Mouse (Mus musculus): ENCODE data around the gene Sds.

Sds gene

DNA sequence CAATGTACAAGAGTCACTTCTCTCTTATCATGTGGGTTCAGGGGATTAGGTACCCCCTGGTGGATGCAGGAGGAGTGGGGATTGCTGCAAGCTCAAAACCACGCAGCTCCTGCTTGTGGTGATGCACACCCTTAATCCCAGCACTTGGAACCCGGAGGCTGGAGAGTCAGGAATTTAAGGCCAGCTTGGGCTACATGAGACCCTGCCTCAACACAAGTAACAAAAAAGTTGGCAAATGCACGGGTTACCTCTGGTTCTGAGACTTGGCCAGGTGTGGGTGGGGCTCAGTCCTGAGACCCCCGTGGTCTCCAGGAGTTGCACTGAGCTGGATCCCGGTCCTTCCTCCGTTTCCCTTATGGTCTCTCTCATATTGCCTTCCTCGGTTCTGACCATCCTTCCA lies 39.1 kb downstream of the Sds start:
- DNase-seq (ENCODE audit: low read depth, low spot score), result no peak

DNA sequence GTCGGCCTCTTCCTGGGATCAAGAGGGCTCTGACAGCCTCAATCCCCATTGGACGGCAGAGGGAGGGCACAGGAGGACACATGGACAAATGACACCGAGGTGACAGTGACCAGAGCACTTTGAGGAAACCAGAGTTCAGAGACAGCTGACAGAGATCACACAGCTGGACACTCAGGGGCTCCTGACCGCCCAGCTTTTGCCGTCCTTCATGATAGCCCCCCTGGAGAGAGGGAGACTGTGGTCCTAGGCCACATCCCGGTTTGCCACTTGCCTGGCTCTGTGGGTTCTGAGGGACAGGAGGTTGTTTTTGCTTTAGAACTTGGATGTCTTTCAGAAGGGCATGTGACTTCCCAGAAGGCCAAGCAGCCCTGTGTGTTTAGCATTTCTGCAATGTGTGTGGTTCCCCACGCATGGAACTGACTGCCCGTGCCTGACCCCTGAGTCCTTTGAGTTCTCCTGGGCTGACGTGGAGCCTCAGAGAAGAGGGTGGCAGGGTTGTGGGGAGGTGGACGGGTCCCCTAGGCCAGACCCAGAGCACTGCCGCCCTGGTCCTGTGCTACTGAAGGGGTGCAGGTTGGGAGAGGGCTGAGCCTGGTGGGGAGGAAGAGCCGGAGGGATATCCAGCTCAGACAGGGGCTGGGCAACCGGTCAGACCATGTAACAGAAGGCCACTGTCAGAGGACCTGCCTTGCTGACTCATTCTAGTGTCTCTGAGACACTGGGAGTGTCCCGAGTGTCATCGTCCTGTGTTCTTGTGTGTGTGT lies 40.1 kb downstream of the Sds start:
- no peak for DNase-seq (ENCODE audit: low read depth, low spot score)

DNA sequence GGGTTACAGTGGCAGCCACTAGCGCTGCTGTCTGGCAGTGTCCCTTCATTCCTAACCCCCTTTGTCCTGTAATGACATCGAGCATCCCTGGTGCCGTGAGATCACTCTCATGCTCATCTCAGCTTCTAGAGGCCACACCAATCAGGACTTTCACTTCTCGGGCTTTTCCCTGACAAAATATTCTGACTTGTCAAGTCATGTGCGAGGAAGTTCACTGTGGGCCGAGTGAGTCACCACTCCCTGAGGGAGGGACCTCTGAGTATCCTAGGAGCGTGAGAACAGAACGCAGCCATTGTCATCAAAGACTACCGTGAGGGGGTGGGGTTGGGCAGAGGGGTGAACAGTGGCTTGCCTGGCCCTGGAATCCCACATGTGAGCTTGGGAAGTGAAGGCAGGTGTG lies 41.2 kb downstream of the Sds start:
- DNase-seq (ENCODE audit: low read depth, low spot score), result no peak

DNA sequence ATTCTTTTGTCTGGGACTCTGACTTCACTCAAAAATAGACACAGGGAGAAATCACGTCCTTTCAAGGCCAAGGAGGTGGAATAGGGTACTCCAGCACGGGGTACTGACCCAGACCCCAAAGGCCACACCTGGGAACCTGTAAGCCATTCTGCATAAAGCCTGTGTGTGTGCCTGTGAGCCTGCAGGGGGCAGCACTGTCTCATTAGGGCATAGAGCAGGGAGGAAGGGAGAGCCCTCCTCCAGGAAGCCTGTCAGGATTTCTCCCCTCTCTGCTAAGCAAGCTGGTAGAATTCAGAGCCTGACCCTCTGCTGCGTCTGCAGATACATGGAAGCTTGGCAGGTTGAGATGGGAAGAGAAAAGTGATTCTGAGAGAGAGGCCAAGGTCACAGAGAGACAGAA lies 46.3 kb downstream of the Sds start:
- no peak for DNase-seq (ENCODE audit: low read depth, low spot score)

DNA sequence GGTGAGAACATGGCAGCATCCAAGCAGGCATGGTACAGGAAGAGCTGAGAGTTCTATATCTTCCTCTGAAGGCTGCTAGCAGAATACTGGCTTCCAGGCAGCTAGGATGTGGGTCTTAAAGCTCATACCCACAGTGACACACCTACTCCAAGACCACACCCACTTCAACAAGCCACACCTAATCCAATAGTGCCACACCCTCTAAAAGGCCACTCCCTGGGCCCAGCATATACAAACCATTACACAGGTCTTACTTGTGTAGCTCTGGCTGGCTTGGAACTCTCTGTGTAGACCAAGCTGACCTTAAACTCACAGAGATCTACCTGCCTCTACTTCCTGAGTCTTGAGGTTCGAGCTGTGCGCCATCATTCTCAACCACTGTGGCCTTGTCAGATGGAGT lies 48.4 kb downstream of the Sds start:
- no peak for DNase-seq (ENCODE audit: low read depth, low spot score)

DNA sequence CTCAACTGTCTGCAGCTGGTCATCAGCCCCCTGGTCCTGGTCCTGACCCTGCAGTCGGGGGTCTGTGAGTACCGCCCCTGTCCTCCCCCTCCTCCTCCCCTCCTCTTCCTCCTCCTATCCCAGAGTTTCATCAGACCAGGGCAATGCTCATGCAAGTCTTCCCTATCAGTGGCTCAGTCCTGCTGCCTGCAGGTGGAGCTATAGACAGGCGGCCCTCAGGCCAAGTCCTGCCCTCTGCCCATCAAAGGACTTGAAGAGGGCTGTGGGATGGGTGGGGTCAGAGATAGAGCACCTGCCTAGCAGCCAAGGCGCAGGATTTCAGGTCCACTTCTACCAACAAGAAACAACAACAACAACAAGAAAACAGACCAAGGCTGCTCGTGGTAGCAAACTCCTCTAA lies 49.4 kb downstream of the Sds start:
- DNase-seq (ENCODE audit: low read depth, low spot score), result no peak

DNA sequence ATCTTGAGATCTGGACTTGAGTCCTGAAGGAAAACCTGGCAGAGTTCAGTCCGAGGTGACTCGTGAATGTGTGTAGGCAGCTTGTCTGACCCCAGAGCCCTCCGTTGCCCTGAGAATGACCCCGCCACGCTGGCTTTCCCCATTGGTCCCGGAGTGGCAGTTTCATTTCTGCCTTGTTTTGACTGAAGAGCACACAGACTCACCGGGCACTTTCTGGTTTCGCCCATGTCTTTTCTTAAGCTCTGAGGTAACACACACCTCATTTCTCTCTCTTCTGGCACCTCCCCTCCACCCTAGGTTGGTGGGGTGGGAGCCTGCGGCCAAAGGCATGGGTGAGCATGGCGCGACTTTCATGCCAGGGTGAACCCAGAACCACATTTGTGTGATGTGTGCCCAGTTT lies 50.0 kb downstream of the Sds start:
- DNase-seq (ENCODE audit: low read depth, low spot score), result no peak

DNA sequence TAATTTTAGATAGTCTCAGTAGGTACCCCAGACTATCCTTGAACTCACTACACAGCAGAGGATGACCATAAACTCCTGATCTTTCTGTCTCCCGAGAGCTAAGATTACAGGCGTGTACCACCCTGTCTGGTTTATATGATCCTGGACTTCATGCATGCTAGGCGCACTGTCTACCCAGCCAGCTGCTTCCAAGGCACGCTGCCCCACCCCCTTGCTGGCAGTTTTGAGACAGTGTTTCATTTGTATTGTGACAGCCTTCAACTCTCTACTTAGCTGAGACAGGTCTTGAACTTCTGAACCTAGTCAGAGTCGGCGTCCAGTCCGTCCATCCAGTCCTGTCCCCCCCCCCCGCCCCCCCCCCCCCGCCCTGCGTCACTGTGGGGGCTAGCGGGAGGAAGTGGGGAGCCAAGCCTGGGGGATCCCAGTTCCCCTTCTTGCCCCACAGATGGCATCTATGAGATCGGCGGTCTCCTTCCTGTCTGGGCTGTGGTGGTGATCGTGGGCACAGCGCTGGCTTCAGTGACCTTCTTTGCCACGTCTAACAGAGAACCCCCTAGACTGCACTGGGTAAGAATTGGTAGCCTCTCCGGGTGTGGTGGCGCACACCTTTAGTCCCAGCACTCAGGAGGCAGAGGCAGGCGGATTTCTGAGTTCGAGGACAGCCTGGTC lies 51.1 kb downstream of the Sds start:
- DNase-seq (ENCODE audit: low read depth, low spot score), result no peak

DNA sequence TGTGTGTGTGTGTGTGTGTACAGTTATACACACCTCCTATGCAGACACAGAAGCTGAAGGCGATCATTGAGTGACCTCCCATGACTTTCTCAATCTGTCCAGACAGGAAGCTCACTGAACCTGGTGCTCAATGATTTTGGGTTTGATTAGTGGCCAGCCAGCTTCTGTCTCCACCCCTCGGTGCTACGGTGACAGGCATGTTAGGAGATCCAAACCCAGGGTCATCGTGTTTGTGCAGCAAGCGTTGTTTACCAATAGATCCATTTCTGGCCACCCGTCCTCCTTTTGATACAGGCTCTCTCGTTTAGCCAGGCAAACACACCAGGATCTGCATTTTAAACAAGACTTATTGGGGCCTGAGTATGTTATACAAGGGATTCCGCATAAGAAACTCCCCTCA lies 55.3 kb downstream of the Sds start:
- DNase-seq (ENCODE audit: low read depth, low spot score), result no peak
